Mouse (Mus musculus) midbrain, embryonic 16.5 days (tissue): Measurements from ENCODE around the gene Clpp. TPM values are rescaled to one million over a fixed set of nuclear protein-coding genes. Genes with fewer than 3 reads are reported as not detected.

ENCODE experiments used
- ATAC-seq: fragments of 200-750 bp; cut with Nextera tagmentation; 2 replicates; pipeline ENCODE4 v1.8.0; 2017; ENCODE audit warnings: moderate TSS enrichment
- H3K27ac ChIP-seq: fragments of 300-500 bp; sonication (generic); 2 replicates; pipeline ENCODE4 v1.5.1; 2014; ENCODE audit warnings: mild to moderate bottlenecking, low read length, mixed read lengths
- H3K27me3 ChIP-seq: fragments of 300-500 bp; sonication (generic); 2 replicates; pipeline ENCODE4 v1.6.1; 2014; ENCODE audit warnings: low read depth, low read length, mixed read lengths; ENCODE audit not compliant: control insufficient read depth, insufficient read depth
- H3K36me3 ChIP-seq: fragments of 300-500 bp; sonication (generic); 2 replicates; pipeline ENCODE4 v1.6.1; 2014; ENCODE audit warnings: mild to moderate bottlenecking, low read length, moderate library complexity, mixed read lengths; ENCODE audit not compliant: control insufficient read depth, insufficient read depth
- H3K4me1 ChIP-seq: fragments of 300-500 bp; sonication (generic); 2 replicates; pipeline ENCODE4 v1.6.1; 2014; ENCODE audit warnings: mild to moderate bottlenecking, low read length, mixed read lengths; ENCODE audit not compliant: control insufficient read depth, insufficient read depth
- H3K4me2 ChIP-seq: fragments of 300-500 bp; sonication (generic); 2 replicates; pipeline ENCODE4 v1.6.1; 2014; ENCODE audit warnings: mild to moderate bottlenecking, low read length, mixed read lengths
- H3K4me3 ChIP-seq: fragments of 300-500 bp; sonication (generic); 2 replicates; pipeline ENCODE4 v1.5.1; 2014; ENCODE audit warnings: low read depth, mild to moderate bottlenecking, low read length, moderate library complexity, mixed read lengths
- H3K9ac ChIP-seq: fragments of 300-500 bp; sonication (generic); 2 replicates; pipeline ENCODE4 v1.6.1; 2014; ENCODE audit warnings: low read depth, low read length, mixed read lengths
- H3K9me3 ChIP-seq: fragments of 300-500 bp; sonication (generic); replicated peaks from 2 replicates; pipeline ENCODE4 v1.6.1; 2014; ENCODE audit warnings: mild to moderate bottlenecking, low read length, mixed read lengths; ENCODE audit not compliant: control insufficient read depth, poor library complexity, severe bottlenecking
- WGBS: fragments of 180-500 bp; shearing (Covaris S2); extraction: QIAGEN DNeasy Blood & Tissue Kit; methylation state at CpG from one replicate; pipeline ENCODE4 v1.1.7; 2014; 5-methylcytosine and 5-hydroxymethylcytosine counted together
- polyA plus RNA-seq: library from polyadenylated mRNA; unstranded; fragments of >200 nt; fragmentation: Nextera tagmentation; extraction: Ambion mirVana; gene quantifications from 2 replicates; pipeline ENCODE4 v1.2.1, GENCODE M21; 2015

The Clpp gene
- polyA plus RNA-seq, 1 experiment from 2014 or later = 171 TPM

DNA sequence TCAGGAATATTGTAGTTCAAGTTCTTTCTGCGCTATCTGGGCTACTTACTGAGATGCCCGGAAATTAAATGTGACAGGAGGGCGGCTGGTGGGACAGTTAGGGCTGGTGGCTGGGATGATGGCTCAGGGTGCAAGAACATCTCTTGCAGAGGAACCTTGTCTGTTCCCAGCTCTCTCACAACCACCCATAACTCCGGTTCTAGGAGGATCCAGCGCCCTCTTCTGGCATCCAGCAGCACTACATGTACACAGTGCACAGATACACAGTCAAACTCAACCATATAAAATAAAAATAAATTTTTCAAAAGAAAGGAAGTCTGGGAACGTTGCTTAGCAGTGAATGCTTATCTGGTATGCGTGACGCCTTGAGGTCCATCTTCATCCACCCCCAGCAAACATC lies 48.9 kb downstream of the Clpp start:
- ATAC-seq = no peak
- H3K4me2 ChIP-seq = no peak overlapping the region
- WGBS = 42% methylated on average over 8 of the region's 8 CpGs
- H3K9ac ChIP-seq = no peak overlapping the region
- H3K27me3 ChIP-seq = 0 out of 2 replicates have a peak, but pooled peaks cover 2% of the 10 kb centered on the region
- H3K4me1 ChIP-seq = no peaks in the 10 kb centered on the region
- no peaks in the 10 kb centered on the region for H3K9me3 ChIP-seq
- H3K27ac ChIP-seq = no peak overlapping the region
- no peaks in the 10 kb centered on the region for H3K36me3 ChIP-seq
- H3K4me3 ChIP-seq = no peak overlapping the region

- ATAC-seq = no peak
- peaks cover 5% of the 10 kb centered on the region for H3K36me3 ChIP-seq
- 70% methylated on average over 8 of the region's 8 CpGs for WGBS
- no peak within 1 kb of the TSS for H3K4me2 ChIP-seq
- no peaks in the 10 kb centered on the region for H3K9me3 ChIP-seq
- no peak within 1 kb of the TSS for H3K9ac ChIP-seq
- H3K4me1 ChIP-seq = no peaks in the 10 kb centered on the region
- no peak within 1 kb of the TSS for H3K27ac ChIP-seq
- 0 out of 2 replicates have a peak, but pooled peaks cover 2% of the 10 kb centered on the region for H3K27me3 ChIP-seq
- H3K4me3 ChIP-seq = no peak within 1 kb of the TSS
Observed at GRCm38 (mm10) chr17:57041554-57041953, 51.4 kb downstream of the Clpp start, which contains the start of gene Slc25a41. TSS of gene Slc25a41 (minus strand) at chr17:57041654.

Other genes with a start within 250 kb of the Clpp start
- 2.5 and 4.0 TPM in 2 replicates for gene Nrtn, start 232.8 kb upstream of the Clpp start, polyA plus RNA-seq
- gene Dus3l, start 225.5 kb upstream of the Clpp start, polyA plus RNA-seq = 96.8 and 106 TPM in 2 replicates
- 0.97 and 1.1 TPM in 2 replicates for gene Prr22, start 220.1 kb upstream of the Clpp start, polyA plus RNA-seq
- 3.9 and 4.8 TPM in 2 replicates for gene Rfx2, start 159.3 kb upstream of the Clpp start, polyA plus RNA-seq
- not detected in 2 replicates for gene Acsbg2, start 115.9 kb upstream of the Clpp start, polyA plus RNA-seq
- 0.57 and 0.63 TPM in 2 replicates for gene 1700061G19Rik, start 114.8 kb upstream of the Clpp start, polyA plus RNA-seq
- gene Mllt1, start 54.9 kb upstream of the Clpp start, polyA plus RNA-seq = 91.4 and 95.3 TPM in 2 replicates
- gene Acer1, start 8.2 kb upstream of the Clpp start, polyA plus RNA-seq = not detected in 2 replicates
- gene Alkbh7, start 7.0 kb downstream of the Clpp start, polyA plus RNA-seq = 54.3 and 60.7 TPM in 2 replicates
- gene Pspn, start 9.7 kb downstream of the Clpp start, polyA plus RNA-seq = 0.74 and 1.0 TPM in 2 replicates
- gene Gtf2f1, start 21.0 kb downstream of the Clpp start, polyA plus RNA-seq = 71.7 and 74.6 TPM in 2 replicates
- gene Gm17949, start 21.2 kb downstream of the Clpp start, polyA plus RNA-seq = 0.41 and 0.88 TPM in 2 replicates
- 23.9 and 25.4 TPM in 2 replicates for gene Khsrp, start 41.2 kb downstream of the Clpp start, polyA plus RNA-seq
- not detected in 2 replicates for gene Slc25a41, start 51.3 kb downstream of the Clpp start, polyA plus RNA-seq
- 2.1 and 3.3 TPM in 2 replicates for gene Crb3, start 68.8 kb downstream of the Clpp start, polyA plus RNA-seq
- 36.0 and 42.8 TPM in 2 replicates for gene Slc25a23, start 69.6 kb downstream of the Clpp start, polyA plus RNA-seq
- gene Dennd1c, start 88.2 kb downstream of the Clpp start, polyA plus RNA-seq = 4.2 and 5.0 TPM in 2 replicates
- gene Tubb4a, start 97.5 kb downstream of the Clpp start, polyA plus RNA-seq = 383 and 394 TPM in 2 replicates
- 8.8 and 9.7 TPM in 2 replicates for gene Tnfsf9, start 115.0 kb downstream of the Clpp start, polyA plus RNA-seq
- 1.5 and 2.2 TPM in 2 replicates for gene Cd70, start 159.5 kb downstream of the Clpp start, polyA plus RNA-seq
- gene Tnfsf14, start 203.9 kb downstream of the Clpp start, polyA plus RNA-seq = not detected in 2 replicates
- gene C3, start 237.8 kb downstream of the Clpp start, polyA plus RNA-seq = 1.6 and 2.8 TPM in 2 replicates